Mouse (Mus musculus) ovary, adult 18-20 months (tissue): ENCODE measurements around the gene Rhod.
"Not testable (repeated sequence)": the region's sequence is repeated elsewhere in the genome, so short reads cannot be mapped to it uniquely, and the experiment has no call there.

Experiments used
- DNase-seq: peaks from one replicate; pipeline ENCODE4 v3.0.0; 2022; ENCODE audit warnings: low spot score, mixed read lengths

Rhod gene

DNA sequence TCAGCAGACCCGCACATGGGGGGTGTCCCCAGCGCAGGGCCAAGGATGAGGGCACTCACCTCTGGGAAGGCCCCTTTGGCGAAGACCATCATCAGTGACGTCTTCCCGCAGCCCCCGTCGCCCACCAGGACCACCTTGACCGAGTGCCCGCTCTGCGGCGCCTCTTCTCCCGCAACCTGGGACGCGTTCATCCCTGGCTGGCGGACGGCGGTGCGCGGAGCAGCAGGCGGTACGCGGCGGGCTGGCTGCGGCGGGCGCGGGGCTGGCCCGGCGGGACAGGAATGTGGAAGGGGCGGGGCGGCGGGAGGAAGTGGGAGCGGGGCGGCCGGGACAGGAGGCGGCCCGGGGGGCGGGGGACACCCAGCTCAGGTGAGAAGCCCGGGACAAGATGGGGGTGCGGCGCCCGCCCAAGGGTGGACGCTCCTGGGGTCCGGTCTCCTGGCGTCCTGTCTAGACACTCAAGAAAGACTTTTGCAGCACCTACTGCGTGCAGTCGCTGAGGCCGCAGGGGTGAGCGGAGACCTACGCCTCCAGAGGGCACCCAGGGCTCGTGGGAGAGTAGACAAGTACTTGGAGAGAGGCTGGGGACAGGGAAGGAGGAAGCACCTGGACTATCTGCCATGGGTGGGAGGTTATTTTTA is at the start of gene Rhod:
TSS of gene Rhod (minus strand) at position 272 of the 641 bp plus-strand sequence.
- DNase-seq = no peak

DNA sequence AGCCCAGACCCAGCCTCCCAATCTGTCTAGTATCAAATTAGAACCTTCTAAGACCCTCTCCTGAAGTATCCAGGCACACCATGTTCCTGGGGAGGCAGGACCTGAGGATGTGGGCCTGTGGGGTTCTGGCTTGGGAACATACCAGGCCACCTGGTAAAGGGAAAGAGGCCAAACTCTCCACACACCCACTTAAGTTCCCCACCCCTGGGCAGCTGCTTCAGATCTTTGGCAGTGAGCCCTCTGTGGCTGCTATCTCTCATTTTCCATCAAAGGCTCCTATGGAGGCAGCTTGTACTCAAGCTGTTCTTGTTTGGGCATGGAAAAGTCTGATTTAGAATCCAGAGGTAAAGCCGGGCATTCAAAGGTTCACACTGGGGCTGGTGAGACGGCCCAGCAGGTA is 48.6 kb upstream of the Rhod start:
- DNase-seq = no peak

DNA sequence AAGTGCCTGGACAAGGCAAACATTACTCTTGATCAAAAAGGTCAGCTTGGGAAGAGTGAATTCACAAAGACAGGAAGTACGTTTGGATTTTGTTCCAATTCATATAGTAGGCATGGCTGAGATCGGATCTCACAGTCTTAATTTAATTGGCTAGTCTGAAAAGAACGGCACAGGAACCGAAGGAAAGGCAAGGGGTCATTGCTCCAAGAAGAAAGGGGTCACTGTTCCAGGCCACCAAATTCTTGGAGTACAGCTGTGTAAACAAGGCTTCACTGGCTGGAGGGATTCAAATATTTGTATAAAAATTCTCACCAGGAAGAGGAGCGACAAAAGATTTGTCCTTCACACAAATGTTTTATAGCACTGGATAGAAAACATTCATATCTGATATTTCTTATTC is 45.8 kb upstream of the Rhod start:
- no peak for DNase-seq

DNA sequence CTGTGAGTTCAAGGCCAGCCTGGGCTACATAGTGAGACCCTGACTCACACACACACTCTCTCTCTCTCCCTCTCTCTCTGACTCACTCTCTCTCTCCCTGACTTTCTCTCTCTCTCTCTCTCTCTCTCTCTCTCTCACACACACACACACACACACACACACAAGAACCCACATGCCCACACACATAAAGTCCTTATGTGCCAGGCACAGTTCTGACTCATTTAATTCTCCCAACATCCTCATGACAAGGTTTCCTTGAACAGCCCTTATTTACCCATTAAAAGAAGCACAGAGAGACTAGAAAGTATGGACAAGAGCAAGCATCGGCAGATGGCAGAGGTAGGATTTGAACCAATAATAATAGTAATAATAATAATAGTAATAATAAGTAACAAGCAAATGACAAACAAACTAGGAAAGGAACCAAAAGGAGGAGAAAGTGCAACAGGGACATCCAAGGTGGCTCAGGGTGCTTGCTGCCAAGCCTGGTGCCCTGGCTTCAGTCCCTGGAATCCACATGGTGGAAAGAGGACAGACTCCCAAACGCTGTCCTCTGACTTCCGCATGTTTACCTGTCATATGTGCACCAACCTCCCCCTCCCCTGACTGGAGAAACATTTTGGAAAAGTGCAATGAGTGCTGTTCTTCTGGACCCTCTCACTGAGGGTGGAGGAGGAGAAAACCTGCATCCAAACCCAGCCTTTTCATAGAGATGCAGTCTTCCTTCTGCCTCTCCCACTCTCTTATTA is 43.1 kb upstream of the Rhod start:
- DNase-seq = no peak

DNA sequence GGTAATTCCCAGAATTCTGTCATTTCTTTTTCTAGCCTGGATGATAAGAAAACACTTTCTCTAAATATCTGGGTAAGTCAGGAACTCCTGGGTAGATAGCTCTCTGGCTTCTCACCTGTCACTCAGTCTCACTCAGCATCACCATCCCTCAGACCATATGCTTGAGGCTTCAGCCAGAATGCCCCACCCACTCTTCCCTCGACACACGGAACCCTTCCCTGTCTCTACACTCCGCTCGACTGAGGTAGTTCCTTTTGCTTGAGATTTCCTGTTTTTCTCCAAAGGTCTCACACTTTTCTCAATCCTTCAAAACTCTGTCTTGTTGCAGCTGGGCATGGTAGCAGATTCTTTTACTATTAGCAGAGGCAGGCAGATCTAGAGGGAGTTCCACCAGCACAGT is 42.1 kb upstream of the Rhod start:
- DNase-seq = no peak

DNA sequence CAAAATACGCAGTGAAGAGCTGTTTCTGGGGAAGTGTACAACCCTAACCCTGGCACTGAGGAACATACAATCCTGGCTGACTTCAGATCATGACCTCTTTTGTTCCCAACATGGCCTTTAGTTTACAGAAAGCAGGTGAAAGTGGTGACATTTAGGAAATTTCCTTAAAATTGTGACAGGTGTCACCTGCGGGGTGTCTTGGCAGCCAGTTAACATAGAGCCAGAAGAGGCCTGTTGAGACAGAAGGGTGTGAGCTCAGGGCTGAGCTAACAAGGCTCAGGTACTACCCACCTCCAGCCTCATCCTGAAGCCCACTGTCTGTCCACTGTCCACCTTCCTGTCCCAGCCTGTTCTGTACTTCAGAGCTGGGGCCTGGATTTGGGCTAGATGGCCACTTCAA is 40.8 kb upstream of the Rhod start:
- DNase-seq = no peak

DNA sequence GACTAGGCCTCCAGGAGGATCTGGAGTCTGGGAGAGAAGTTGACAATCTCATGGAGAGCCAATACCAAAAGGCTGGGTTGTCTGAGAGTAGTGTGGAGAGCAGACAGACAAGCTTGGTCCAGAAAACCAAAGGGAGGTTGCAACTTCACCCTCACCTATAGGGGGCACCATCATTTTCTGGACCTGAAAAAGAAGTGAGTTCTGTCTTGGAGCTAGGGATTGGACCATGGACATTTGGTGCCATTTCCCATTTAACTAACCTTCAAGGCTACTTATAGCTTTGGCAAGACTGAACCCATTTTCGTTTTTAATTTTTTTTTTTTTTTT is 38.9 kb upstream of the Rhod start:
- DNase-seq = no peak

DNA sequence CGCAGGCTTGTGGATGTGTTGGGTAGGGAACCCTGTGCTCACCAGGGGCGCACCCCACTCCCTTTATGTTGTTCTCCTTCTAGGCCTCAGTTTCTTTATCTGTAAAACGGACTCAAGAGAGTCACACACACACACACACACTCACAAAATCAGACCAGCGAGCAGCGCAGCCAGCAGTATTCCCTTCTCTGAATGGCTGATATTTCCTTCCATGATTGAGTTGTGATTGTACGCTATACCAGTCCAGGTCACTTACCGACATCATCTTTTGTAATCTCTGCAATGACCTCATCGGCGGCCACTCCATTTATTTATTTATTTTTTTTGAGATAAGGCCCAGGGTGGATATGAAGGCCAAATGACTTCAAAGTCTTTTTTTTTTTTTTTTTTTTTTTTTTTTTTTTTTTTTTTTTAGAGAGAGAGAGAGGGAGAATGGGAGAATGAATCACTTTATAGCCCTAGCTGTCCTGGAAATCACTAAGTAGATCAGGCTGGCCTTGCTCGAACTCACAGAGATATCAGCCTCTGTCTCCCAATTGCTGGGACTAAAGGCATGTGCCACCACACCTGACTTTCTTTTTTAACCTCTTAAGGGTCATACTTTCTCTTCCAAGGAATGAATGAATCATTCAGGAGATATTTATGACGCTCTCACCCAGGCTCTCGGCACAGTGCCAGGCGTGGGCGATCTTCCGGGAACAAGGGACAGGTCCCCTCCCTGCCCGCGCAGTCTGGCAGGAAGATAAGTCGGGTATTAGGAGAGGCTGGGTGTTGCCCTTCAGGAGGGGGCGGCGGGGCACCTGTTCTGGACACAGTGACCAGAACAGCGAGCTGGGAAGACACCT is 38.3 kb upstream of the Rhod start, which contains the start of gene Syt12:
TSS of gene Syt12 (minus strand) at position 103 of the 845 bp plus-strand sequence.
- DNase-seq = peak; percentile 56

DNA sequence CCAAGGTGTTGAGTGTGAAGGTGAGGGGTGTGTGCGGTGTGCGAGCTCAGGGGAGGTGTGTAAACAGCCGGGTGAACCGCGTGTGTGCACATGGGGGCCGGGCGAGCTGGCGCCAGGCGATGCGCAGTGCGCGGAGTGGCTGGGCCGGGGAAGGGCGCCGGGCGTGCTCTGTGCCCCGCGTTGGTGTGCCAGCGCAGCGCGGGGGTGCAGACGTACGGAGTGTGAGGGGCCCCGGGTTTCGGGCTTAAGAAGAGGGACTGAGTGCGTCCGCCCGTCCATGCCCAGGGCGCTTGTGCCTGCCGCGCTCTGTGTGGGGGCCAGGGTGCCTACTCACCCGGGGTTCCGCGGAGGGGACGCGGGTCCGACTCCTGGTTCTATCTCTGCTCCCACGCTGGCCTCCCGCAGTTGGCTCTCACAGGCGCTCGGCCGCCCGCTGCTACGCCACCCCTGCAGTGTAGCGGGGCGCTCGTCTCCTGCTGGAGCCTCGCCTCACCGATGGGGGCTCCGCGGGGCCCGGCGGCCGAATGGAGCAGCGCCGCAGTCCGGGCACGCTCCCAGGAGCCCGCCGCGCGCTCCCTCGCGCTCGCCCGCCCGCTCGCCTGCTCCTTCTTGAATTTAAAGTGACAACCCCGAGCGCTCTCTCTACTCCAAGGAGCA is 37.5 kb upstream of the Rhod start:
- DNase-seq = peak; percentile 32

DNA sequence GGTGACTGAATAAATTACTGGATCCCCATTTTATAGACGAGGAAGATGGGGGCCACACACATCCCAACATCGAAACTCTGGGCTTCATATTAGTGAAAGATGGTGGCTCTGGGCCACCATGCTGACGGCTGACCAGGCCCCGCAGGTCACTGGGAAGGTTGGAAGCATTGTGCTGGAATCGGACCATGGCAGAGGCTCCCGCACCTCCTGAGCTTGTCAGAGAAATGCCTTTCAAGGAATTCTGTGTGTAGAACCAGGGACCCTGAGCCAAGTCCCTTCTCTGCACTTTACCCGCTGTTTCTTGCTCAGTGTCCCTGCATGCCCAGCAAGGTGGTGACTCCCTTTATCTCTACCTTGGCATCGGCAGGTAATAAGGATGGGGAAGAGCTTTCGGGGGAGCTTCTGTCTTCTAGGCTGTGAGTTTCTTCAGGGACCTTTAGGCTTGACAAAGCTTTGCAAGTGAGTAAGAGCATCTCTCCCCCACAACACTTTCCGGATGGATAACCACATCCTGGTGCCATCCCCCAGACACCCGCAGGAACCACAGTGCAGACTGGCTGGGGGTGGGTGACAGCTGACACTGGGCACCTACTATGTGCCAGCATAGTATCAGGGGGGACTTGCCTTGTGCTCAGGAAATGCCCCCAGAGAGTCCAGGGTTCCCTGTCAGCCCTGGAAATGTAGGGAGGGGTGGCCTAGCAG is 36.1 kb upstream of the Rhod start:
- no peak for DNase-seq

DNA sequence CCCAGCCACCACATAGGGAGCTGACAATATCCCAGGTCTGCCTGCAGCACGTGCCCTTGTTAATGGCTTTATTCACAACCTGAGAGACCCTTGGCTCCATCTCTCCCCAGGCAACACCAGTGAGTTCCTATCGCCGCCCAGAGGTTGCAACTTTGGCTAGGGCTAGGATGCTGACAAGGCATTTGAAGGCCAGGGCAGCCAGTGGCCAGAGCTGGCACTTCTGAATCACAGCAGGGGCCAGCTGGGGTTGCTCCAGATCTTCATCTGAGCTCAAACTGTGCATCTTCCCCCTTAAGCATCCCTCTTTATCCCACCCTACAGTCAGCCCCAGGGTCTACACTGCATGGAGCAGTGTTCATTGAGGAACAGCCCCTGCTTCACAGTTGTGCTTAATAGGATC is 35.5 kb upstream of the Rhod start:
- DNase-seq = no peak

DNA sequence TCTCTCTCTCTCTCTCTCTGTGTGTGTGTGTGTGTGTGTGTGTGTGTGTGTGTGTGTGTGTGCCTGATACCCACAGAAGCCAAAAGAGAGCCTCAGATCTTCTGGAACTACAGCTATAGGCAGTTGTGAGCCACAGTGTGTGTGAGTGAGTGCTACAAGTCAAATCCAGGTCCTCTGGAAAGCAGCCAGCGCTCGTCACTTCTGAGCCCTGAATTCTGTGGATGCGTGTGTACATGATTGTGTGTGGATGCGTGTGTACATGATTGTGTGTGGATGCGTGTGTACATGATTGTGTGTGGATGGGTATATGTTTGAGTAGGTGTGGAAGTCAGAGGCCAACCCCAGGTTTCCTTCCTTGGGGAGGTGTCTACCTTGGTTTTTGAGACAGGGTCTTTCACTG is 34.3 kb upstream of the Rhod start:
- no peak for DNase-seq

DNA sequence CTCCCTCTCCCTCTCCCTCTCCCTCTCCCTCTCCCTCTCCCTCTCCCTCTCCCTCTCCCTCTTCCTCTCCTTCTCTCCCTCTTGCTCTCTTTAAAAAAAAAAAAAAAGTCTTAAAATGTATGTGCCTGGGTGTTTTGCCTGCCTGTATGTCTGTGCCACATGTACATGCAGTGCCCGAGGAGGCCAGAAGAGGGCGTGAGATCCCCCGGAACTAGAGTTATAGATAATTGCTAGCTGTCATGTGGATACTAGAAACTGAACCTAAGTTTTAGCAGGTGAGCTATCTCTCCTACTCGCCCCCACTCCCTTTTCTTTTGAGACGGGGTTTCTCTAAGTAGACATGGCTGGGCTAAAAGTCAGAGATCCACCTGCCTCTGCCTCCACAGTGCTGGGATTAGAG is 29.1 kb upstream of the Rhod start:
- no peak for DNase-seq

DNA sequence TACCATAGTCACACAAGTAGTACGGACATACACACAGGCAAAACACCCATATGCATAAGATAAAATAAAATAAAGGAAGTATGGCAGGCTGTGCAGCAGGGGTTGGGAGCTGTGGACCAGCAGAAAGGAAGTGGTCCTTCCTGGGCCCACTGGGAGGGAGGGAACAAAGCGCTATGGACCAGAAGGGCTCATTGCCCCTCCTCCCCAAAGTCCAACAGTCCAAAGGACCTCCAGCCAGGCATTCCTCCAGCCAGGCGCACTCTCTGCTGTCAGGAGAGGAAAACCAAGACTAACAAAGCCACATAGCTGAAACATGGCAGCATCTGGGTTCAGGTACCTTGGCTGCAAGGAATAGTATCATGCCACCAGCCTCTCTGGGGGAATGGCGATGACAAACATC is 25.4 kb upstream of the Rhod start:
- no peak for DNase-seq

DNA sequence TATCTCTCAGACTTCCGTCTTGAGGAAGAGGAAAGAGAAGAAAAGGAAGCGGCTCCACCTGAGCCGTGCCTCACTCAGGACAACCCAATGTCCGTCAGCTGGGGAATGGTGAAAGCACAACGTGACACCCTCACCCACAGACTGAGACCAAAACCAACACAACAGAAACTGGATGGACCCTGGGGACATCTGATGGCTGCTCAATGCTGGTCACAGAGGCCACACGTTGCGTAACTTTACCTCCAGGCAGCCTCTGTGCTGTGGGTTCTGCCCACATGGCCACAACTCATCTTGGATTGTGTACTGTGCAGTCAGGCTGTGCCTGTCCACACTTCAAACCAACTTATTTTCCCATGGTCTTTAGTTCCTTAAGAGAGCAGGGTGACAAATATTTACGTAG is 22.7 kb upstream of the Rhod start:
- DNase-seq = no peak

DNA sequence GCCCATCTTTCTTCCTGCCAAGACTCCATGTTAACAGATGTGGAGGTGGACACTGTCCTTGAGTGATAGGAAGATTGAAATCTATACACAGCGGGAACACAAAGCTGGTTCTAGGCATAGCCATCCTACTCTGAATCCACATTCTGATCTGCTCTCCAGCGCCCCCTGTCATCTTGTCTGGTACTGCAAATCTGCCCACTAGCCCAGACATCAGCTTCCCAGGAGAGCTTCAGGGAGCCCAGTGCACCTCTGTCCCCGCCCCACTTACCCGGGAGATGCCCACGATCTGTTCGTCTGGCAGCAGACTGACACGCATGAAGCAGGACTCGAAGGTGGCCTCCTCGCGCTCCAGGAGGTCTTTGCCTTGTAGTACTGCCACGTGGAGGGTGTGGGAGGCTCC is 17.0 kb upstream of the Rhod start:
- DNase-seq = no peak

DNA sequence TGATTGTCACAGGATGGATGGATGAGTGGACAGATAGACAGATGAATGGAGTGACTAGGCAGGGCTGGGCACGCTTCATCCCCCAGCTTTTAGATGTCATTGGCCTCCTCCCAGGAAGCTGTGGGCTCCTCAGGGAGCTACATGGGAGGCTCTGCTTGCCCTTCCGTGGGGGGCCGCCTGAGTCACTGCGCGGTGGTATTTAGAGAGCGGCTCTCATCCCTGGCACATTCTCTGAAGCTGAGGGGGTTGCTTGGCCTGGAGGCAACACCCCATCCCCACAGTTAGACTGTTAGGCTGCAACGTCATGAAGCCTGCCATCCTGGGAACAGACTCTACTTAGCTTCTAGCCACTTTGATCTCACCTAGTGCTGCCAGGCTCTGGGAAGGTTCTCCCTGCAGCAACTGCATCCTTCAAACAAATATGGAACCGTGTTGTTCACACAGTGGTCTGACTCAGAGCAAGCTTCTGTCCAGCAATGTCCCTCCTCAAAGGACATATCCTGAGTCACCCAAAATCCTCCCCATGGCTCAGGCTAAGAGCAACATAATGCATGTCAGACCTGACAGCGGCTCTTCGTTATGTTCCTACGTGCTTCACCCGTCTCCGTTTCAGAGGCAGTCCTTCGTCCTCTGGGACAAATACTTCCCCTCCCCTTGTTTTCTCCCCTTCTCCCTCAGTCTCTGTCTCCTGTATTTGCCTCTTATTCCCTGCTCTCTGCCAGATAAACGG is 16.0 kb upstream of the Rhod start:
- no peak for DNase-seq

DNA sequence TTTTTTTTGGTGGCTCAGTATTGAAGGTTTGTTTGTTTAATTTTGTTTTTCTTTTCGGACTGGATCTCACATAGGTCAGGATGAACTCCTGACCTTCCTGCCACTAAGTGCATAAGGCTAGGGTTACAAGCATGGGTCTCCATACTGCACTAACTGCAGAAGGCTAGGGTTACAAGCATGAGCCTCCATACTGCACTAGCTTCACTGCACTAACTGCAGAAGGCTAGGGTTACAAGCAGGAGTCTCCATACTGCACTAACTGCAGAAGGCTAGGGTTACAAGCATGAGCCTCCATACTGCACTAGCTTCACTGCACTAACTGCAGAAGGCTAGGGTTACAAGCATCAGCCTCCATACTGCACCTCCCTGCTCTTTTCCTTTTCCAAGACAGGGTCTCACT is 14.8 kb upstream of the Rhod start:
- not testable (repeated sequence) for DNase-seq

DNA sequence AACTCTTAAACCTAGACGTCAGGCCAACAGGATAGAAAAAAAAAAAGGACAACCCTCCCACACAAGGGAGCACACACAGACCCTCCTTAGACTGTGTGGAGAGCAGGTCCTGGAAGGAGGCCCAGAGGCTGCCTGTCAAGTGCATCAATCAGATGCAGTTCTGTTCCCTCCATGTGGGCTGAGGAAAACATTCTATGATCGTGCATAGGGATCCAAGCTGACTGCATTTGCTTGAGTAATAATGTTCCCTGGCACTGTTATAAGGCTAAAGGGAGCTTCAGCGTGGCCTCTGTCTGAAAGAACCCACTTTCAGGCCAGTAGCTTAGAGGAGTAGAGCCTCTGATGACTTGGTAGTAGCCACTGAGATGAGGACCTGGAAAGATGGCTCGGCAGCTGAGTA is 13.3 kb upstream of the Rhod start:
- DNase-seq = no peak

DNA sequence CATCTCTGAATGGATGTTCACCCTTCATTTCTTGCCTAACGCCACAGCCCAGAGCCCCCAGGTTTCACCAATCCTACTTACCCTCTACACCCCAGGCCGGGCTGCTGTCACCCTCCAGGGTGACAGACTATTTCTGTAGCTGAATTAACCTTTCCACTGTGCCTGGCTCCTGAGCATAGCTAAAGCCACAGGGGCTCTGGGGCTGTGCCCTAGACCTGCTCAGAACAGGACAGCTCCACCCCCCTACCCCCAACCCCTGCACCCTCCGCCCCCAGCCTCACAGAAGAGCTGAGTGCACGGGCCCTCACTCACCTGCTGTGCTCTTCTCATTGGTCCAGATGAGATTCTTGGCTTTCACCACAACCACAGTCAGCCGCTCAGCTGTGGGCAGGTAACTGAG is 12.7 kb upstream of the Rhod start:
- DNase-seq = no peak

DNA sequence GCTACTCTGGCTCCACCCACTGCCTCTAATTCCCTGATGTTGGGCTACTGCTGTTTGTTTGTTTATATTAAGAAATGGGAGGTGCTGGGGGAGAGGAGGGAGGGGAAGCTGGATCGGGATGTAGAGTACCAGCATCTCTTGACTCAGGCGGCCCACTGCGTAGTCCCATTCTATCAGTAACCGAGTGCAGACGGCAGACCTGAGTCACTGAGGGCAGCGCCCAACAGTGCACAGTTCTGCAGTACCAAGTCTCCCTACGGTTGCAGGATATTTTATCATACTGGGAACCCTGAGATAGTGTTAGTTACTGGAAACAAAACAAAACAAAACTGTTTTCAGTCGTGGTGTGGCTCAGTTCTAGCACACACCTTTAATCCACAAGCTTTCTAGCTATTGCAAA is 11.9 kb upstream of the Rhod start:
- no peak for DNase-seq
